In genomic region chr13:41634401-41634818, GRCm38 (mm10) we compare ENCODE assay signal across 9 mouse cellular contexts. TPM values are rescaled to one million over a fixed set of nuclear protein-coding genes. Genes with fewer than 3 reads are reported as not detected.
DNase-seq lines count a peak whose midpoint lies in the region; ATAC-seq and TF ChIP-seq lines count a peak whose summit lies in the region.
"Had no signal": no experiment of that assay in that cellular context is flagged by ENCODE, and none has a peak within 500 bp of the region (broad histone marks: within the 10 kb centered on the region; RNA-seq: fewer than 3 reads in every experiment).

No protein-coding gene starts in this region.

- H3K9ac ChIP-seq in heart, embryonic 15.5 days = no peak overlapping the region
- H3K9ac ChIP-seq in lung, embryonic 14.5 days = no peak overlapping the region
- H3K9ac ChIP-seq: limb, embryonic 12.5 days had no signal

- H3K9me3 ChIP-seq in E14TG2a.4 (ENCODE audit: low read length) = no peaks in the 10 kb centered on the region
- no peaks in the 10 kb centered on the region for H3K9me3 ChIP-seq in heart, embryonic 15.5 days (replicated peaks)
- H3K9me3 ChIP-seq in lung, embryonic 14.5 days (ENCODE audit: low read depth, low read length) = no peaks in the 10 kb centered on the region
- H3K9me3 ChIP-seq: limb, embryonic 12.5 days had no signal

- 26% methylated on average over 13 of the region's 13 CpGs for WGBS in bone marrow, adult 2 months
- WGBS in heart, embryonic 15.5 days = 27% methylated on average over 13 of the region's 13 CpGs
- 20% methylated on average over 13 of the region's 13 CpGs for WGBS in lung, embryonic 14.5 days

- no peaks in the 10 kb centered on the region for H3K27me3 ChIP-seq in E14TG2a.4 (ENCODE audit: insufficient read depth, low read length)
- H3K27me3 ChIP-seq in heart, embryonic 15.5 days = no peaks in the 10 kb centered on the region
- no peaks in the 10 kb centered on the region for H3K27me3 ChIP-seq in lung, embryonic 14.5 days (ENCODE audit: insufficient read depth, low read length)
- H3K27me3 ChIP-seq: limb, embryonic 12.5 days had no signal

- peak overlapping the region; percentile 9; the same call in 1 of the 2 replicates for H3K27ac ChIP-seq in bone marrow, adult 2 months (ENCODE audit: control insufficient read depth, insufficient read depth, low read depth, low read length, poor library complexity)
- H3K27ac ChIP-seq in heart, embryonic 15.5 days = no peak overlapping the region
- H3K27ac ChIP-seq in lung, embryonic 14.5 days (ENCODE audit: low read depth) = no peak overlapping the region
- H3K27ac ChIP-seq: limb, embryonic 12.5 days had no signal

- H3K4me3 ChIP-seq in E14TG2a.4 (replicated peaks; ENCODE audit: low read length) = no peak overlapping the region
- H3K4me3 ChIP-seq in bone marrow, adult 2 months (replicated peaks; ENCODE audit: control insufficient read depth, low read depth, low read length) = no peak overlapping the region
- no peak overlapping the region for H3K4me3 ChIP-seq in heart, embryonic 15.5 days
- no peak overlapping the region for H3K4me3 ChIP-seq in lung, embryonic 14.5 days (ENCODE audit: low read depth, low read length)
- H3K4me3 ChIP-seq: limb, embryonic 12.5 days had no signal

- peak; percentile 90 for TF ChIP-seq CTCF in E14TG2a.4 (conservative IDR thresholded peaks at IDR 0.05; ENCODE audit: low read length)
- peak; percentile 99 for TF ChIP-seq CTCF in bone marrow, adult 2 months (IDR thresholded peaks at IDR 0.05; ENCODE audit: control insufficient read depth, insufficient read depth, low read length)
- TF ChIP-seq CTCF in lung, embryonic 14.5 days (IDR thresholded peaks at IDR 0.05; ENCODE audit: low read depth) = peak; percentile 95

- no peak overlapping the region for H3K4me2 ChIP-seq in heart, embryonic 15.5 days
- no peak overlapping the region for H3K4me2 ChIP-seq in lung, embryonic 14.5 days
- H3K4me2 ChIP-seq: limb, embryonic 12.5 days had no signal

- peak; percentile 90 for ATAC-seq in erythroblast, adult 5-6 weeks (replicated peaks; ENCODE audit: low FRiP score, poor library complexity, severe bottlenecking)
- ATAC-seq in heart, embryonic 15.5 days (replicated peaks; ENCODE audit: insufficient number of reproducible peaks, insufficient read depth, low FRiP score, low read depth) = peak; percentile 66; the same call in 1 of the 2 replicates
- peak; percentile 81 for ATAC-seq in lung, embryonic 14.5 days (ENCODE audit: insufficient read depth)

- DNase-seq in kidney, postnatal 36 days = peak; percentile 70 to 89
- peak; percentile 89 for DNase-seq in lung, embryonic 14.5 days
- peak; percentile 35 for DNase-seq in ovary, postnatal 10 days (ENCODE audit: low spot score)
- peak; percentile 77 for DNase-seq in thymus, postnatal 25 days

- H3K4me1 ChIP-seq in E14TG2a.4 (replicated peaks; ENCODE audit: low read depth, low read length) = peaks cover 4% of the 10 kb centered on the region
- H3K4me1 ChIP-seq in bone marrow, adult 2 months (ENCODE audit: control insufficient read depth, insufficient read depth, low read length) = peaks cover 1% of the 10 kb centered on the region; the same call in 1 of the 2 replicates
- H3K4me1 ChIP-seq in heart, embryonic 15.5 days (replicated peaks) = peaks cover 5% of the 10 kb centered on the region
- no peaks in the 10 kb centered on the region for H3K4me1 ChIP-seq in lung, embryonic 14.5 days (ENCODE audit: insufficient read depth)
- H3K4me1 ChIP-seq: limb, embryonic 12.5 days had no signal

- 0 out of 2 replicates have a peak, but pooled peaks have one; percentile 31 for TF ChIP-seq POLR2A in bone marrow, adult 2 months (IDR thresholded peaks at IDR 0.05; ENCODE audit: borderline replicate concordance, control insufficient read depth, low read depth, low read length)

- H3K36me3 ChIP-seq in E14TG2a.4 (ENCODE audit: insufficient read depth, low read length) = peaks cover 7% of the 10 kb centered on the region; the same call in 1 of the 2 replicates
- no peaks in the 10 kb centered on the region for H3K36me3 ChIP-seq in heart, embryonic 15.5 days
- H3K36me3 ChIP-seq in lung, embryonic 14.5 days (ENCODE audit: insufficient read depth) = no peaks in the 10 kb centered on the region
- H3K36me3 ChIP-seq: limb, embryonic 12.5 days had no signal

RNA-seq across cellular contexts. Expression of gene Tmem170b, which starts 28.7 kb away (rescaled TPM):
- 3.2 and 7.1 TPM in 2 replicates for polyA plus RNA-seq in bone marrow, adult 2 months (2011; ENCODE audit: insufficient read depth, insufficient read length, low replicate concordance, missing spikeins)
- total RNA-seq in erythroblast, adult 5-6 weeks (2015; ENCODE audit: low replicate concordance) = 7.7 and 9.4 TPM in 2 replicates
- total RNA-seq in erythroblast, adult 5-6 weeks (2017; ENCODE audit: low replicate concordance) = 7.1 and 8.5 TPM in 2 replicates
- 11.2 TPM in 2 replicates for polyA plus RNA-seq in heart, embryonic 15.5 days (2015; fragmentation: Nextera tagmentation; extraction: Ambion mirVana)
- 13.8 and 14.1 TPM in 2 replicates for polyA plus RNA-seq in lung, embryonic 14.5 days (2014; fragmentation: Nextera tagmentation; extraction: Ambion mirVana)

Comparison
In these comparisons a context has a peak if more than half of its experiments do, and no peak if none do; other contexts are left out.
1. DNase-seq: peak in every context shown above with its lines; median percentile 89 in lung, embryonic 14.5 days; 80 in kidney, postnatal 36 days; 77 in thymus, postnatal 25 days; 35 in ovary, postnatal 10 days.